Mouse (Mus musculus) megakaryocyte, adult 5-6 weeks (primary cell): ENCODE data around the gene Pnpla2. TPM values are rescaled to one million over a fixed set of nuclear protein-coding genes. Genes with fewer than 3 reads are reported as not detected.

Experiments
- ATAC-seq: 2 replicates; pipeline ENCODE4 v1.8.0; 2016; ENCODE audit warnings: mild to moderate bottlenecking, inconsistent platforms; ENCODE audit not compliant: poor library complexity, severe bottlenecking
- total RNA-seq, 2 experiments: library from RNA; stranded (forward) in 1 of 2; stranded (reverse) in 1 of 2; fragments of 153-499, 151-499 nt in 1 of 2; fragments of 221-1000, 200-1000 nt in 1 of 2; gene quantifications; 2 replicates each; pipeline versions ENCODE4 v1.2.3 to v1.2.4; 2015 to 2017

Gene Pnpla2
- total RNA-seq, 2 experiments from 2014 or later: 9.1 to 31.2 TPM

DNA sequence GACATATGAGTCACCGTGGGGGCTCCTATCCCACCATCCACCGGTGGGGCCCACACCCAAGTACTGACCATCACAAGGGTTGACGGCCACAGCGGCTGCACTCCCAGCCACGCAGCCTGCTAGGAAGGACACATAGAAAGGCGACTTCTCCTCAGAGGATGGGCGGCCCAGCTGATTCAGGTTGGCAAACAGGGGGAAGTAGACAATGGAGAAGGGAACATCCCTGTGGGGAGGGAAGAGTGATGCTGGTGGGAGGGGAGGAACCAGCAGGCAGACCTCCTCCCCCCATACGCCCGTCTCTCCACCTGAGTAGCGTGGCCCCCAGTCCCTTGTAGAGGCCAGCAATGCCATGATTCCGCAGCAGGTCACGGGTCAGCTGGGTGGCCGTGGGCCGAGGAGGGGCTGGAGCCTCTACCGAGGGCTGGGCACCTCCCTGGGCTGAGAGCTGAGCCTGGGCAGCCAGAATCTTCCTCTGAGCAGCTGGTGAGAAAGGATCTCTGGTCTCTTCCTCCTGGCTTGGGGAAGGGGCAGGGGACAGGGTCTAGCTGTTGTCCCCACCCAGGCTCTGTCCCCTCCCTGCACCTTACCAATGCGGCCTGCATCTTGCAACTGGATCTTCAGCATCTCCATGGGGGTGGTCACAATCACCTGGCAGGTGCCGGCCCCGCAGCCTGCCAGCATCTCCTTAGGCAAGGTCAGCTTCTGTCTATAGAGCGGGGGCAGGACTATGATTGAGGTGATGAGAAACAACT, 23.4 kb upstream of the Pnpla2 start:
- ATAC-seq: no peak

DNA sequence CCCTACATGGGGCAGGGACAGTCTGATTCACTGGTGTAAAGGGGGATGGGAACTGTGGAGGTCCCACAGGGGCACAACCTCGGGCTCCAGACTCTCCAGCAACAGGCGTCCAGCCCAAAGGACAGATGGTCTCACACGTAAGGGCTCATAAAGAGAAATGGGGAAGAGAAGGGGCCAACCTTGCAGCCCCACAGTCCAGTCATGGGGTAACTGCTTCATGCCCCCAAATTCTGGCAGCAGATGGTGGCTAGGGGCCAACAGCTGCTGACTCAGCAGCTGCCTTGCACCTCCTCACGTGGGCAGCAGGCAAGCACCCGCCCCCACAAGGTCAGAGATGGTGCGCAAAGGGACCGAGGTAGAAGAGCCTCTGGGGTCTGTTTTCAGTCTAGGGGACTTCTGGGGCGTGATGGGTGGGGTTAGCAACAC, 22.8 kb upstream of the Pnpla2 start:
- ATAC-seq: no peak

DNA sequence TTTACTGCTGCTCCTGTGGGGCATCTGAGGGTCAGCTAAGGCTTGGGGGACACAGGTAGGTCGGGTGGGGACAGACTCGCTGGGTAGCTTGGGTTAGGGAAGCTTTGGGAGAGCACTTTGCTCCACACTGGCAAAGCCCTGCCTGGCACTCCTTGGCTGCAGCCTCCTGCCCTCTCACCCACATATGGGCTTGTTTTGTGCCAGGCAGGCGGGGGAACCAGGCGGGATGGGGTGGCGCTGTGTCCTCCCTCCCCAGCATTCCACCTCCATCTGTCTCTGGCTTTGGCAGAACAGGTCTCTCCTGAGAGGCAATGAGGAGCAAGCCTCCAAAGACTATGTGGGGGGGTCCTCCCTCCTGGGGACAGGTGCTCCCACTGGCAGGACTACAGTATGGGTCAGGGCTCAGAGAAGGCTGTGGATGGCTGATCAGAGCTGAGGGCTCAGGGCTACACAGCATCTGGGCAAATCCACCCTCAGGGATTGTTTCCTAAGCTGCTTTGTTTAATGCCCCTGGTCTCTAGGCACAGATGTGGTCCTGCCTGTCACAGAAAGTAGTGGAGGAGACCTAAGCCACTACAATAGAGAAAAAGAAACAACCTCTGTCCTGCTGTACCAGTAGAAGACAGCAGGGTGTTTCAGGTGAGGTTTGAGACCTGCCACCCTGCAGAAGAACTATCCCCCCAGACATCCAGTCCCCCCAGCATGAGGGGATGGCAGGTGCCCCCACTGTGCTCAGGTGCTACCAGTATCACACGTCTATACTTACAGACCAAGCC, 22.1 kb upstream of the Pnpla2 start:
- ATAC-seq: no peak

DNA sequence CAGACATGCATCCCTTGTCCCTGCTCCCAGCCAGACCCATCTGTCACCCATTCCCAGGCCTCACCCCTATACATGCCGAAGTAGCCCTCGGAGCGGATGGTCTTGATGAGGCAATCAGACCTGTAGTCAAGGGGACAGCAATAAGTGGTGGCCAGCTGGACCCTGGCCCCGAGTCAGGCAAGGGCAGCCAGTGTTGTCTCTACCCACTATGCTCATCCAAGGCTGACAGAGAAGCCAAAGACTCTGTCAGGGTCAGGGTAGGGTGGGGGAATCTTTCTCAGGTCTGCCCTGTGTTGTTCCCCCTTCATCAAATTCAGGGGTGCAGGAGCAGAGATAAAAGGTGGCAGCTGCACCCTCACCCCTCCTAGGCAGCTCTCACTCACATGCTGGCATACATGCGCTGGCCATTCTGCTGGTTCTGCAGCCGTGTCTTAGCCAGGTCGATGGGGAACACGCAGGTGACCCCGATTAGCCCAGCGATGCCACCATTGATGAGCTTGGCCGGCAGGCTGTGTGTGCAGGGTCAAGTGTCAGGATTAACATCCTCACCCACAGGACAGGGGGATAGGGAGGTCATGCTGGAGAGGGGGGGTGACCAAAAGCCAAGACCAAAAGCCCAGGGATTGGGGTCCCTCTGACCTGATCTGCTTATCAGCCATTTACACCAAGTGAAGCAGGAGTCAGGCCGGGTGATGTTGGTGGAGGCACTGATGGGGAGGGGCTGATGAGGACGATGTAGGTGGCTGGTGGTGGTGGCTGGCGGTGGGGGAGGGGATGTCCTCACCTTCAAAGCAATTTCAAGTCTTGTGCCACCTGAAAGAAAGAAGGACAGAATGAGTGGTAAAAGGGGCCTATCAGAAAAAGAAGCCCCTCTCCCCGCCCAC, 21.2 kb upstream of the Pnpla2 start:
- ATAC-seq: no peak

DNA sequence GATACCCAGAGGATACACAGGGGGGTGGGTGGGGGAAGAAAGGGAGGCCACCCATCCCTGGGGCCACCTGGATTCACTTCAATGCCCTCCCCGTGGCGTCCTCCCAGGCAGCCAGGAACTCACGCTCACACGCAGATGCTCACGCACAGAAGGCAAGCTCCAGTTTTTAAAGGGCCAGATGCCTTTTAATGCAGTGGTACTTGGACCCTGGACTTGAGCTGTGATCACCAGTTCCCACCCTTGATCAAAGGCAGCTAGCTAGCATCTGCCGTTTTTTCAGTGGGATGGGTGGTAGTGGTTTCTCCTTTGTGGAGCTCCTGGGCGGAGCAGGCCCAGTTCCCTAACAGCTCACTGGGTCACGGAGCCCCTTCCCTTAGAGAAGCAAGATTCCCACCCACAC, 20.5 kb upstream of the Pnpla2 start:
- ATAC-seq: no peak; the same call in 1 of the 2 replicates

DNA sequence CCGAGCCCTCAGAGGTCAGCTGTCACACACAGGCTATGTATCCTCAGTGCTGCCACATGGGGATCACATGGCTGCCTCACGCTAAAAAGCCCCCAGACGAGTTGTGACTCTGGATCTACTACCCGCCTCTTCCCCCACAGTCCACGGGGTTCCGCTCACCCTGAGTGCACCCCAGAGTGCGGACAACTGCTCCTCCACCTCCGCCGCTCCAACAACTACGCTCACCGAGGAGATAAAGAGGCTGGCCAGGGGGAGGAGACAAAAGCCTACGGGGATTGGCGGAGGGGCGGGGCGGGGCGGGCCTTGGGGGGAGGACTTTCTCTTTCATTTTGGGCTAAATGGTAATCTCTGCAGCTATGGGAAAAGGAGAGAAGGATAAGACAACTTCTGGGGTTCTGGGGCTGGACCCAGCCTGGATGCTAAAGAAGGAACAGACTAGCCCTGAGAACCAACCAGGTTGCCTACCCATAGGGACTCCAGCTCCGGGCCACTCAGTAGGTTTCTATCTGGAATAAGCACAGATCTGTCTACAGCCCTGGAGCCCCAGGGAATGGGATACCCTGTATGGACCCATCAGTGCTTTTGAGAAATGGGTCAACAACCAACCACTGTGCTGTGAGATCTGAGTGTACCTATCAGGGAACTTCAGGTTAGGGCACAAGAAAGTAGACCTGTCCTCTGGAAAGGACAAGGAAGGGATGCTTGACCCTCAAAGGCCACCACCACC, 19.7 kb upstream of the Pnpla2 start:
- peak; percentile 71 for ATAC-seq

DNA sequence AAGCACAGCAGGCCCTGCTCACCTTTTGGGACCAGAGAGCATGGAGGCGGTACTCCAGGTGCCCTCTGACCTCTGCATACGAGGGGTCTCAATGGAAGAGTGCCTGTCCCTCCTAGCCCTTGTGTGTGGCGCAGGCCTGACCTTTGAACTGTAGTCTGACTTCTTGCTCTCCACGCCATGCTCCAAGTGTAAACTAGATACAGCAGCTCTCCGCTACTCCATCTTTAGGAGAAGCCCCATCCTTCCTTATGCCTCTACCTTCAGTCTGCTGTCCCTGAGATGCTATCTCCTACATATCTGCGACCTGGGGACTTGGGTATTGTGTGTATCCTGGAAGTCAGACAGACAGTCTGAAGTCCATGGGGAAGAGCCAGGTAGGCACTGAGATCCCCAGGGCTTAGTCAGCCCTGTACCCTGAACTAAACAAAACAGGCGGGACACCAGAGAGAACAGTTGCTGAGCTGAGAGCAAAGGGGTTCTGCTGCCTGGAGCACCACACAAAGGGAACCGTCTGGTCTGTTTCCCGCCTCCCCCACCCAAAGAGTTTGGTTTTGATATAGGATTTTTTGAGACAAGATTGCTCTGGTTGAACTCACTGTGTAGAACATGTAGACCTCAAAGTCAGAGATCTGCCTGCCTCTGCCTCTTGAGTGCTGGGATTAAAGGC, 19.0 kb upstream of the Pnpla2 start:
- no peak for ATAC-seq

DNA sequence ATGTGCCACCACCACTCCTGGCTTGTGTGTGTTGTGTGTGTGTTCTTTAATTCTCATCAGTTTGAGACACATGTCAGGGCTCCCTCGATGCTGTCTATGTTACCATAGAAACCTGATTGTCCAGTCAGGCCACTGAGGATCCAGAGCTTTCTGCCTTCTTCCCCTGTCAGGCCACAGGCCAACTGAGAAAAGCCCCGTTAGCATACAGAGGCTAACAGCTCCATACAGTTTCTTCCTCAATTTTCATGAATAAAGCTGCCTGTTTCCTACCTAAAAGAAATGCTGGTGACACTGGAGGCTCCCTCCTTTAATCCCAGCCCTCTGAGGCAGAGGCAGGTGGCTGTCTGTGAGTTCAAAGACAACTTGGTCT, 18.5 kb upstream of the Pnpla2 start:
- ATAC-seq: no peak

DNA sequence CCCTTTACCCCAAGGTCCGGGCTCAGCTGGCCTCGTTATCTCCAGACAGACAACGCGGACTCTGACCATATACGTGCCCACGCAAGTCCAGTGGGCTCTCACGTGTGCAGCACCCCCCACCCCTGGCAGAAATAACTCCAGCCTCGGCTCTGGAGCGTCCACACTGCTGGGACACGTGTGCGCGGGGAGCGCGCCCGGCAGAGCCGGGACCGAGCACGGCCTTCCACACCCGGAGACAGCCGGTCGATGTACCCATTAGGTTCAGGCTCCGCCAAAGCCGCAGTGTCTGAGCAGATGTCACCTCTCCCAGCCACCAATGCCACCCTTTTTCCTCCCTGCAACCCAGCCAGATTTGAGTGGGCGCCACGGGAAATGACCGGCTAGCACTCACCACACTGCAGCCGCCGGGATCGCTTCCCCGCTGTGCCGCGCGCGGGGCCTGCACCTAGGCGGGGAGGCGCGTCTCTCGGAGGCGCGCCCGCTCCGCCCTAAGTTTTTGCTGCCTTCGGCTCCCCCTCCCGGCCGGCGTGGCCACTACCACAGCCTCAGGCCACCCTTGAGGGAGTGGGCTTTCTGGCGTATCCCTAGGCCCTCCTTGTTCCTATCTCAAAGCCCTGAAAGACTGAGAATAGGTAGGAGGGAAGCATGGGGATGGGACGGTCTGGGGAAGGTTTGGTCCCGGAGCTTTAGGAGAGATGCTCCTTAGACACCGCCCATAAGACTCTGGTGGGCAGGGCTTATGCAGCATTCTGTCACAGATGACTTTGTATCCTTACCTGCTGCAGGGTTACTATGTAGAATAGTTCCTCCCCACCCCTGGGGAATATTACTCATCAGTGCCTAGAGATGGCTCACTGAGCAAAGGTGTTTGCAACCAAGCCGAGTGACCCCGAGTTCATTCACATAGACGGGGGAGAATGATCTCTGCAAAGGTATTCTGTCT, 17.5 kb upstream of the Pnpla2 start, which contains the start of gene Slc25a22:
TSS of gene Slc25a22 (minus strand) at position 715 of the 943 bp plus-strand sequence.
- ATAC-seq: peak; percentile 84

DNA sequence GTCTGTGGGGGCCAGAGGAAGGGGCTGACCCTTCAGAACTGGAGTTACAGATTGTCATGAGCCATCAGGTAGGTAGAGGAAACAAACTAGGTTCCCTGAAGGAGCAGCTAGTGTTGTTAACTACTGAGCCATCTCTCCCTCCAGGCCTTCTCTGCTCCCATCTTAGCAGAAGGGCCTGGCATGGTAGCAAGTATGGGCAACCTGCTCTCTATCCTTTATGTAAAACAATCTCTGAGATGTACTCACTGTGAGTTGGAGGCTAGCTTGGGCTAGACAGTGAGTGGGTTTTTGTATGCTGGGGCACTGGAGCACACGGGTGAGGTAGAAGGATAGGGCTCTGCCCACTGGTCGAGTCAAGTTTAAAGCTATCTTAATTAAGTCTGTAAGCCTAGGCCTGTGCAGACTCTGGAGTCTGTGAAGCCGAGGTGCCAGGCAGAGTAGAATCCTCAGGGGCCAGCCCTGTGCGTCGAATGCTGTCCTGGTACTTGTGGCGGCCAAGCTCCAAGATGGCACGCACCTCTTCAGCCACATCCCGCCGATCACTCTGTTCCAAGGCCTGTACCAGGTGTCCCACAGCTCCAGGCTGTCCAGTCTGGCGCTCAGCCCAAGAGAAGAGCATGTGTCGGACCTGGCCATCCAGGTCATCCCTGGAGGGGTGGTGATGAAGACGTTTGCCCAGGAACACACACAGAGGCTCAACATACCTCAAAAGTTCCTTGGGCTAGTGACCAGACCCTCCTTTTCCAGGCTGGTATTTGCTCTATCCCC, 16.6 kb upstream of the Pnpla2 start:
- ATAC-seq: no peak

DNA sequence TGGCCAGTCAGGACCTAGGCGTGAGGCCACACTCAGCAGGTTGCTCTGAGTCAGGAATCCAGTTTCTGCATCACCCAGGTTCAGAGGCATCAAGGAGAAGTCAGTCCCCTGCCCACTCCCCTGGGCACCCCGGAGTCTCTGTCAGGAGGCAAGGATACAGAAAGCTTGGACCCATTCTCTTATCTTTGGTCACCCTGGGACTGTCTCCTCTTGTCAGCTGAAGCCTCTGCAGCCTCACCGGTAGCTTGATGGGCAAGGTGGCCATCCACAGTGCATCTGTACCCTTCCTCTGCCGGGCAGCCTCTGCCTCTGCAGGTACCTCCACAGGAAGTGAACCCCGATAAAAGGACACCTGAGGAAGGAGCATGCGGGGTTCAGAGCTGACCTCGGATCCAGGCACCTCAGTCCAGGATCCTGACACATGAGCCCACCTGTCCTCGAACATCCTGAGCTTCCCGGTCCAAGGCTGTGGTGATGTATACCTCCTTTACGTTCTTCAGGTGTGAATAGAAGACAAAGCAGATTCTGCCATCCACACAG, 15.8 kb upstream of the Pnpla2 start:
- no peak for ATAC-seq

DNA sequence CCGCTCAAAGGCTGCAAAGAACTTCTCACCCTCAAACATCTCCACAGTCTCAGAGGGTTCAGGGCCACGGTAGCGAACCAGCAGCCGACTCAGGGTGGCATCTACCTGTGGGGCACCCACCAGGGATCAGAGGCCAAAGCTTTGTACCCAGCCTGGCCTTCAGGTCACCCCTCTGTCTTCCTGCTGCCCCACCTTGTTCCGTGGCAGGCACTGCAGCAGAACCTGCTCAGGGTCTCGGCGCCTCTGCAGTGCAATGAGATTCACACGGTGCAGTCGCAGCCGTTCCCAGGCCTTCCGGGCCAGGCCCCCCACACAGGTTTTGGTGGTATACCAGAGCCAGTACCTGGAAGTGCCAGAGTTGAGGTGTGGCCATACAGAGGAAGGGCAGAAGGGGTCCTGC, 15.2 kb upstream of the Pnpla2 start:
- ATAC-seq: no peak

DNA sequence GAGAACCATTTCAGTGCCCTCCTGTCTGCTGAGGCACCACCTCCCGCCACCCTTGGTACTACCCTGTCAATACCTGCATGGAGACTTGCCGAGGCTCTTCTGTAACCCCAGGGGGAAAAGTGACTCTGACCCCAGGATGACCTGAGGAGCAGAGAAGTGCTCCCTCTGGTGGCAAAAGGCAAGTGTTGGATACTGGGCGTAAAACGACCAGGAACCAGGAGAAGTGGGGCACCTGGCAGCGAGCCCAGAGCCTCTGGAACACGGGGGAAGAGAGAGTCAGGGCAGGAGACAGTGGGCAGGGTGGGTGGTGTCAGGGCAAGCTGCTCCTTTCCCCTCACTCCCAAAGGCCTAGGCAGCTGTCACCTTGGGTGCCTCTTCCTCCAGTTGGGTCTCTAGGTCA, 14.4 kb upstream of the Pnpla2 start:
- peak; percentile 28 for ATAC-seq

DNA sequence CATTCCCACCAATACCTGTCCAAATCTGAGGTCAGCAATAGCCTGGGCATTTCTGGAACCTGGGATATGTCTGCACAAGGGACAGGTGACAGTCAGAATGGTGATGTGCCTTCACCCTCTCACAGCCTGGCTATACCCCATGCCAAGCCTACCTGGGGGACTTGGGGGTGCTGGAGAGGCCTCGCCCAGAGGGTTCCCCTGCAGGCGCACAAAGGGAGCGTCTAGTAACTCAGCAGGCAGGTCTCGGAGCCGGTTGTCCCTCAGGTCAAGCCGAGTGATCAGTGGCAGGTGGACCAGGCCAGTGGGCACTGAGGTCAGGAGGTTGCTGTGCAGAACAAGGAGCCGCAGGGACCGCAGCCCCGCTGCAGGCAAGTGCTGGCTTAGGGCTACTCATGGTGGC, 13.5 kb upstream of the Pnpla2 start:
- ATAC-seq: no peak

DNA sequence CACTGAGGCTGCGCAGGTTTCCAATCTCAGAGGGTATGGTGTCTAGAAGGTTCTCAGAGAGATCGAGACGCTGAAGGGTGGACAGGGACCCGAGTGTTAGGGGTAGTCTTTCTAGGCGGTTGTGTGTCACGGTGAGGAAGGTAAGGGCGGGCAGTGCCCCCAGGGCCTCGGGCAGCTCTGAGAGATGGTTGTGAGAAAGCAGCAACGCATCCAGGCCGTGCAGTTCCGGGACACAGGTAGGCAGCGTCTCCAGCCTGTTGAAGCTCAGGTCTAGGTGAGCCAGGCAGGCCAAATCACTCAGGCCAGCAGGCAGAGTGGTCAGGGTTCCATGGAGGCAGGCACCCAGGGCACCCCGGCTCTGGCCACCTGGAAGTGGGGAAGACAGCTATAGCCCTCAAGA, 12.8 kb upstream of the Pnpla2 start:
- ATAC-seq: no peak

DNA sequence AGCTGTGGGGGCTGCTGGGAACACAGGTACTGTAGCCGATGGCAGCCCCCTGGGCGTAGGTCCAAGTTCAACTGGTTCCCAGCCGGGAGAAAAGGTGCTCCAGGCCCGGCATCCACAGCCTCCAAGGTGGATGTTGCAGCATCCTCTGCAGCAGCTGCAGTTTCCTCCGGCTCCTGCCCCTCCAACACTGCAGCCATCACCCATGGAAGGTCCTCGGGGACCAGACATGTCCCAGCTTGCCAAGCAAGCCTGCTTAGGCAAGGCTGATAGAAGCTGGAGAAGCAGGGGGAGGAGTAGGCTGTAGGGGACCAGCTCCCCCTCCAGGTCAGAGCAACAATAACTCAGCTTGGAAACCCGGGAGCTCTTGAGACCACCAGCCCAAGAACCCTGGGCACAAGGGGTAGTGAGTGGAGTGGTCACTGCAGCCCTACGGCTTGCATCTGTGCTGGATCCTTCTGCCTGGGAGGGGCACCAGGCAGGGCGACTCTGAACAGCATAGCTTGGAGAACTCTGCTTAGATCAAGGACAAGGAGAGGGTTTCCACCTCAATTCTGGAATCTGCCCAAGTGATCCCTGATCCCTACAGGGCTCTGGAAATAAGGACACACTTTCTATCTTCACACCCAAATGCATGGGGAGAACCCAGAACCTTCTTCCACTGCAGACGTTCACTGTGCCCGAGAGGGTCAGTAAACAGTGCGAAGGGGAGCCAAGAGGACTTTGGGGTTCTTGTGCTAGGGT, 11.7 kb upstream of the Pnpla2 start:
- ATAC-seq: no peak

DNA sequence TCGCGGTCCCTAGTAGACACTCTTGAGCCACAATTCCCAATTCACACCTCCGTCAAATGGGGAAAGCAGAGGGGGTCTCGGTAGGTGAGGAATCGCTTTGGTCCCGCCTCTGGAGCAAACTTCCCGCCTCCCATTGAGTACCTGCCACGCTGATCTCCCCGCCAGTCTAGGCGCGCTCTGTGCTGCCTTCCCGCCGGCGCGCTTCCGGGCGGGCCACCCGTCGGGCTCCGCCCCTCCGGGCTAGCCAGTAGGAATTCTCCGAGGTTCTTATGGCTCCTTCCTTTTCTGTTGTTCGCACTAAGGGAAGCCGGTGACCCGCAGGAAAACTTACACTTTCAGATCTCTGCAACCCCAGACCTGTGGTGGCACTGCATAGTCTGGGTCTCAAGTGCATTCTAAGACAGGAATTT, 11.2 kb upstream of the Pnpla2 start, which contains the start of gene Pidd1:
TSS of gene Pidd1 (minus strand) at position 198 of the 410 bp plus-strand sequence.
- ATAC-seq: peak; percentile 53
